Mouse (Mus musculus): ENCODE measurements around the gene Gm48552.

The Gm48552 gene

DNA sequence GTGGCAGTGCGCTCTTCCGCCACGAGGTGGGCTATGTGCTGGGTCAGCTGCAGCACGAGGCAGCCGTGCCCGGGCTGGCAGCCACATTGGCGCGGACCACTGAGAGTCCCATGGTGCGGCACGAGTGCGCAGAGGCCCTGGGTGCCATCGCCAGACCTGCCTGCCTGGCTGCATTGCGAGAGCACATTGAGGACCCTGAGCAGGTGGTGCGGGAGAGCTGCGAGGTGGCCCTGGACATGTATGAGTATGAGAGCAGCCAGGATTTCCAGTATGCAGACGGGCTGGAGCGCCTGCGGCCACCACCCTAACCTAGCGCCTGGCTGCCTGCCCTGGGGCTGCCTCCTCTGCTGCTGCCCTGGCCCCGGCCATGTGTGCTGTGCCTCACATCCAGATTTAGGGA lies 1.1 kb upstream of the Gm48552 start:
- DNase-seq (ENCODE audit: low read depth): no peak

- no peak for DNase-seq (ENCODE audit: low read depth)
Measured at GRCm38 (mm10) chr10:81389373-81389772, 568 bp downstream of the Gm48552 start.

DNA sequence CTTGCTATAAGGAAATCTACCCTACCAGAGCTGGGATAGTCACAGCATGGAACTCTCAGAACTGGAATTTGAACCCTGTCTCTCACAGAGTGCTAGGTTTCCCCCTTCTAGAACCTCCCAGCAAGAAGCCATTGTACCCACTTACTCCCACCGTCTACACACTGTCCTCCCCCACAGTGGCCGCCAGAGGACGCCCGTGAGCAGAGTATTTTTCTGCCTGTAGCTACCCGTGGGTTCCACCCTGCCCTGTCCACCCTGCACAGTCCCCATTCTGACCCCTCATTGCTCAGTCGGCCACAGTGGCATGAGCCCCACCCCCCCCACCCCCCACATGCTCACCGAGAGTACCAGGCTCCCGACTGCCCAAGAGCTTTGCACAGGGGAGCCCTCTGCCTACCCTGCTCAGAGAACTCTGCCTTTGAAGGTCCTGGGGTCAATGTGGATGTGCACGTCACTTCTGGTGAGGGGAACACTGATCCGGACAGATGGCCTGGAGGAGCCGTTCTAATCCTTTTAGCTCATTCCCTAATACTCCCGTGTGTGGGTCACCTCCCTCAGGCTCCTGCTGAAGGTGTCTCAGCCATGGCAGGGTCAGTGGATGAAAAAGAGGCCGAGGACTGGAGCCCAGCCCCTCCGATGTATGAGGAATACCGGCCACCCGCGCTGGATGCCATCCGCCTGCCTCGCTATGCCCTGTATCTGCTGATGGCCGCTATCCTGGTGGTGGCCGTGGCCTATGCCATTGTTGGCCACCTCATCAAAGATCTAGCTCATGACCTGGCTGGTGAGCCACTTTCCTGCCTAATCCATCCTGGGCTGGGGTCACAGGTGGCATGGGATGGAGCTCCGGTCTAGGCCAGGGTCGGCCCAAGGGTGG lies 1.2 kb downstream of the Gm48552 start:
- peak; percentile 70 for DNase-seq (ENCODE audit: low read depth)

GRCm38 (mm10) chr10:81390678-81390965 lies 1.8 kb downstream of the Gm48552 start:
- no peak for DNase-seq (ENCODE audit: low read depth)

DNA sequence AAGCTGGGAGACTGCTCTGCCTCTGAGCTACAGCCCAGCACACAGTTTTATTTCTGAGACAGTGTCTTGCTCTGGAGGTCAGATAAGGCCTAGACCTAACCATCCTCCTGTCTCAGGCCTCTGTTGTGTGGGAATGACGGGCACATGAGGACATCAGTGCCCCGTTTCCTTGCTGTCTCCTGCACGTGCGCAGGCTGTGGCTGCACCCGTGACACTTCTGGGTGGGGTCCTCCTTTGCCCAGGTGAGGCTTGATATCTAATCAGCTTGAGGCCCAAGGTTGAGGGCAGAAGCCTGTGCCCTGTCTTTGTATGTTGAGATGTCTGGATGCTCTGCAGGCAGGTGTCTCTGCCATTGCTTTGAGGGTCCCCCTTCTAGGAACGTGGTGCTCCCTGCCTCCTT lies 3.5 kb downstream of the Gm48552 start:
- DNase-seq (ENCODE audit: low read depth): no peak

DNA sequence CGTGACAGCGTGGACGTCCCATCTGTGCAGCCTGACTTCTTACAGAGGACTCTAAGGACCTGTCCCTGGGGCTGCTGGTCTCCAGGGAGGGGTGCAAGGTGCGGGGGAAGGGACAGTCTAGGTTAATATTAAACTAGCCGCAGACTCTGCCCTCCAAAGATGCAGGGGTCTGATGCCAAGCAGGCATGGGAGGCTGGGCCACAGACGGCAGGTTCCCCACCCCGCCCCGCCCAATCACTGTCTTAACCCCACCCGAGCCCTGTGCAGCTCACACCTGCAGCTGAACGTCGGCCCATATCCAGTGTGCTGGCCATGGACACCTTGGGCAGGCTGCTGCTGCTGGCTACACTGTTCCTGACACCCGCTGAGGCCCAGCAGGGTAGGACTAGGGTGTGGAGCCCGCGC lies 4.0 kb downstream of the Gm48552 start, which contains the start of gene Smim24:
Smim24 (plus strand) TSS at position 271 of the 405 bp plus-strand sequence.
- DNase-seq (ENCODE audit: low read depth): no peak

DNA sequence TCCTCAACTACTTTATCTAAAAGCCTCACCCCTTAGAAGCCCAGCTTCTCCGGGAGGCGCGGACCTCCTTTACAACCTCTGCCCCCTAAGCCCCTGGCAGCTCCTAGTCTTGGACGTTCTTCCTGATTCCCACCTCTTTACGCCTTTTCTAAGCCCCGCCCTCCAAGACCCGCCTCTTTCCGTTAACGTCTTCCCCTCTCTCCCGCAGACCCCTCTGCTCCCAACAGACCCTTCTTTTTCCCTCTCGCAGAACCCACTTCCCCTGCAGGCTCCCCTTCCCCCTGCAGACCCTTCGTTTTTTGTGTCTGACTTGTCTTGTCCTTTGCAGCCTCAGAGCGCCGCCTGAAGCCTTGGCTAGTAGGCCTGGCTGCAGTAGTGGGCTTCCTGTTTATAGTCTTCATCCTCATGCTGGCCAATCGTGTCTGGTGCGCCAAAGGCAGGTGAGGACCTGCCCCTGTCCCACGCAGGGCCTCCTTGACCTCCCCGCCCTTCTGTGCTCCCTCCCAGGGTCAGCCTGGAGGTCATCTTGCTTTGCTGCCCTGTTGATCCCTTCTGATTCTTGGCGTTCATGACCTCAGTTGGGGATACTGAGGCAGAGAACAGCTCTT lies 4.8 kb downstream of the Gm48552 start:
- DNase-seq (ENCODE audit: low read depth): peak; percentile 63

DNA sequence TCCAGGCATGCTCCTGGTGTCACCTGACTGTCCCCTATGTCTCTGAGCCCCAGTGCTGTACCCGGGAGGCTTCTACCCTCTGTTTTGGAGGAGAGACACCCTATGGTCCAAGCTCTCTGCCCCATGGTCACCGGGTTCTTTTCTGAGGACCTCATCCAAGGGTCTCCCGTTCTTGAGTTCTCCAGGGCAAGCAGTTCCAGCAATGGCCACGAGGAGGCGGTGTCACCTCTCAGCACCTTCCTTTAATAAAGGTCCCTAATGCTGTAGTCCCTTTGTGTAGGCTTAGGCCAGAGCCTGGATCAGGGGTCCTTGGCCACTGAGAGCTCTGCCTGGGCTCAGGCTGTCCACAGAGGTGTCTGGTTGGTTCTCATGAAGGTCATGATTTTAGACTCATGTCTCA lies 6.3 kb downstream of the Gm48552 start:
- peak; percentile 74 for DNase-seq (ENCODE audit: low read depth)

DNA sequence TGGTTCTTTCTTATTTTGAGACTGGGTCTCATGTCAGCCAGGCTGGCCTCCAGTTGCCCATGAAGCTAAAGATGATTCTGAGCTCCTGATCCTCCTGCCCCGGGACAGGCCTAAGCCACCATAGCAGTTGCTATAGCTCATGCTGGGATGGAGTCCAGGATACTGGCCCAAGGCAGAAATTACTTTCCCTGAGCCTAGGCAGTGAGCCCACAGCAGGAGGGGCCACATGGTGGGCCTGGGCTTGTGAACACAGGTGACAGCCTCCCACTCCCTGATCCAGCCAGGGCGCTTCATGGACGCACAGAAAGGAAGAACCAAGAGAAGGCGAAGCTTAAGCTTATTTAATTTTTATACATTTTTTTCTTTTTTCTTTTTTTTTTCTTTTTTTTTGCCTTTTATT lies 7.1 kb downstream of the Gm48552 start:
- DNase-seq (ENCODE audit: low read depth): no peak

GRCm38 (mm10) chr10:81396749-81397148 lies 7.9 kb downstream of the Gm48552 start:
- no peak for DNase-seq (ENCODE audit: low read depth)

GRCm38 (mm10) chr10:81399296-81399695 lies 10.5 kb downstream of the Gm48552 start:
- DNase-seq (ENCODE audit: low read depth): no peak

- no peak for DNase-seq (ENCODE audit: low read depth)
Measured at GRCm38 (mm10) chr10:81399798-81400308, 11.0 kb downstream of the Gm48552 start.

GRCm38 (mm10) chr10:81400371-81401204 lies 11.8 kb downstream of the Gm48552 start:
- no peak for DNase-seq (ENCODE audit: low read depth)

DNA sequence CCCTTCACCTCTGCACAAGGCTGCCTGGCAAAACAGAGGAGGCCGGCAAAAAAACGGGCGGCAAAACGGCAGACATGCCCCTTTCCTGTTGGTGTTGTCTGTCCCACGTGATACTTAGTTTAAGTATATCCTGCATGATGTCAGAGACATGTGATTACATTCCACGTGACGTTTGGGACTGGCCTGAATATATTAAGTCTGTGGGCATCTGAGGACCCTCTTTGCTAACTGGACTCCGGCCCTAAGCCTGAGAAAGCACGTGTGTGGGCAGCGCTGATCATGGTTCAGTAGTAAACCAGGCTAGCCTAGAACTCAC lies 12.4 kb downstream of the Gm48552 start:
- no peak for DNase-seq (ENCODE audit: low read depth)

- DNase-seq (ENCODE audit: low read depth): no peak
Measured at GRCm38 (mm10) chr10:81401521-81402226, 12.9 kb downstream of the Gm48552 start.

DNA sequence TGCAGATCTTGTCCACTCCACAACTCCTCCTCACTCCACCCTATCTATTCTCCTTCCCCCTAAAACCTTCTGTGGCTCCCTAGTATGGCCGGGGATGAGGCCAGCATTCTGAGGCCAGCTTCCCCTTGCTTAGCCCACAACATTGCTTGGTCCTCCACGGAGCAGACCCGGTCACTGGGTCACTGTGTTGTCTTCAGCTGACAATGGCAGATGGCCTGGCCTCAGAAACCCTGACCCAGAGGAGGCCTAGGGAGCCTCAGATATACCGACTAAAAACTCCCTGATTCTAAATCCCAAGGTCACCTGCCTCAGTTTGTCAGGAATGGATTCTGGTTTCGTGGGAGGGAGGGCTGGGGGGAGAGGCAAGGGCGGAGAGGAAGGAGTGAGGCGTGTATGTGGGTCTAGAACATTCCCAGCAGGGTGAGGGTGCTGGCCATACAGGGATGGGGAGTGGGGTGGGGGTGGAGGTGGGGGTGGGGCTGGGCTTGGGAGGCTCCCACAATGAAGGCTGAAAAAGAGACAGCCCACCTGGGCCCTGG lies 13.5 kb downstream of the Gm48552 start:
- no peak for DNase-seq (ENCODE audit: low read depth)

GRCm38 (mm10) chr10:81403511-81403910 lies 14.7 kb downstream of the Gm48552 start:
- DNase-seq (ENCODE audit: low read depth): no peak

DNA sequence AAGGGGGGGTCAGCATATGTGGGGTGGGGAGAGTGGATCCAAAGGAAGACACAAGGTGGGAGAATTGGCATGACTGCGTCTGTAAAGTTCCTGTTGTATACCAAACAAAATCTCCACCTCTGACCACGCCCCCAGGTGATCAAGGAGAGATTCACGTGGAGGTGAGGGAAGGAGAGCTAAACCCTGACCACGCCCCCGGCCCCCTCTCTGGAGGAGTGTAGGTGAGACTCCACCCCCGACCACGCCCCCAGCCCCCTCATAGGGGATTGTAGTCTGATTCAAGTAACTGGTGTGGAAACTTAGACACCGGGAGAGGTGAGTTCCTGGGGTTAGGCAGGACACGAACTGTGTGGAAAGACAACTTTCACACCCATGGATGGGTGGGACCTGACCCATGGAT lies 15.3 kb downstream of the Gm48552 start:
- no peak for DNase-seq (ENCODE audit: low read depth)

GRCm38 (mm10) chr10:81404720-81405119 lies 15.9 kb downstream of the Gm48552 start:
- DNase-seq (ENCODE audit: low read depth): no peak

DNA sequence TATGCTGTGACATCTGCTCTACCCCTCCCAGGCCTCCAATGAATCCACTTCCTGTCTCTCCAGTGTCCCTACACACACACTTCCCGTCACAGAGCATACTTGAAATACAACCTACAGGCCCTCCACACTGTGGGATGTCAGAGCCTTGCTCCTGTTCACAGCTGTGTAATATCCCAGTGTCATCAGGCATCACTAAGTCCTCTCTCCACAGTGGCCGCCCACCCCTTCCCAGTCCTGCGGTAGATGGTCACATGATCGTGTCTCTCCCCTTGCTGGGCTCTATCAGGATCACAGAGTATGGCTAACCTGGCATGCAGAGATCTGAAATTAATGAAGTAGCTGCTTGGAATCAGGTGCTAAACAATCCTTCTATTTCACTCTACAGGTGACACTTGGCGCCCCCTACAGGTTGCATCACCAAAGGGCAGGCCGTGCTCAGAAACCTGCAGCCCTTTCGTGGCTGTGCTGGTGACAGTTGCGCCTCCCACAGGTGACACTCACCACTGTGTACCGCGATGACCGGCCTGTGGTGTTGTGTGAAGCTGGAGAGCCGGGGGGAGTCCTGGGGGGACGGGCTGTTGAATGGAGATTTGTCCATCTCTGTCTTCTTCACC lies 16.9 kb downstream of the Gm48552 start:
- DNase-seq (ENCODE audit: low read depth): peak; percentile 70
